Mouse (Mus musculus) stomach, postnatal 0 days (tissue): ENCODE measurements around the gene Ppil6. TPM values are rescaled to one million over a fixed set of nuclear protein-coding genes. Genes with fewer than 3 reads are reported as not detected.

Experiments used
- ATAC-seq: fragments of 200-750 bp; cut with Nextera tagmentation; 2 replicates; pipeline ENCODE4 v1.8.0; 2017; ENCODE audit not compliant: low FRiP score, low TSS enrichment
- DNase-seq: peaks from one replicate; pipeline ENCODE4 v3.0.0-alpha.2; 2016; ENCODE audit warnings: low spot score
- H3K27ac ChIP-seq: fragments of 300-500 bp; sonication (generic); replicated peaks from 2 replicates; pipeline ENCODE4 v1.5.1; 2014; ENCODE audit warnings: mild to moderate bottlenecking, control low read depth
- H3K27me3 ChIP-seq: fragments of 300-500 bp; sonication (generic); 2 replicates; pipeline ENCODE4 v1.6.1; 2014; ENCODE audit warnings: low read length; ENCODE audit not compliant: control insufficient read depth, insufficient read depth
- H3K36me3 ChIP-seq: fragments of 300-500 bp; sonication (generic); 2 replicates; pipeline ENCODE4 v1.6.1; 2014; ENCODE audit warnings: low read length, mixed read lengths; ENCODE audit not compliant: control insufficient read depth, insufficient read depth
- H3K4me1 ChIP-seq: fragments of 300-500 bp; sonication (generic); replicated peaks from 2 replicates; pipeline ENCODE4 v1.6.1; 2014; ENCODE audit warnings: antibody characterized with exemption; ENCODE audit not compliant: control insufficient read depth, insufficient read depth
- H3K4me2 ChIP-seq: fragments of 300-500 bp; sonication (generic); replicated peaks from 2 replicates; pipeline ENCODE4 v1.6.1; 2014; ENCODE audit warnings: low read depth, mild to moderate bottlenecking, control low read depth, moderate library complexity
- H3K4me3 ChIP-seq: fragments of 300-500 bp; sonication (generic); 2 replicates; pipeline ENCODE4 v1.5.1; 2014; ENCODE audit warnings: low read depth, low read length, control low read depth
- H3K9ac ChIP-seq: fragments of 300-500 bp; sonication (generic); 2 replicates; pipeline ENCODE4 v1.6.1; 2014; ENCODE audit warnings: mild to moderate bottlenecking, low read length, control low read depth, mixed read lengths
- H3K9me3 ChIP-seq: fragments of 300-500 bp; sonication (generic); 2 replicates; pipeline ENCODE4 v1.6.1; 2016; ENCODE audit warnings: low read length; ENCODE audit not compliant: control insufficient read depth
- CTCF ChIP-seq: IDR thresholded peaks from 2 replicates; pipeline ENCODE4 v1.5.1; 2016; ENCODE audit warnings: antibody characterized with exemption, low read depth, mild to moderate bottlenecking, moderate library complexity
- EP300 ChIP-seq: optimal IDR thresholded peaks from 2 replicates; pipeline ENCODE3; 2016; ENCODE audit warnings: antibody characterized with exemption
- WGBS: fragments of 180-500 bp; shearing (Covaris S2); extraction: QIAGEN DNeasy Blood & Tissue Kit; methylation state at CpG from one replicate; pipeline ENCODE4 v1.1.7; 2014; 5-methylcytosine and 5-hydroxymethylcytosine counted together
- polyA plus RNA-seq: library from polyadenylated mRNA; unstranded; fragments of >200 nt; fragmentation: Nextera tagmentation; extraction: Ambion mirVana; gene quantifications from 2 replicates; pipeline ENCODE4 v1.2.1, GENCODE M21; 2015

Gene Ppil6
- polyA plus RNA-seq: 2.4 and 2.5 TPM in 2 replicates

DNA sequence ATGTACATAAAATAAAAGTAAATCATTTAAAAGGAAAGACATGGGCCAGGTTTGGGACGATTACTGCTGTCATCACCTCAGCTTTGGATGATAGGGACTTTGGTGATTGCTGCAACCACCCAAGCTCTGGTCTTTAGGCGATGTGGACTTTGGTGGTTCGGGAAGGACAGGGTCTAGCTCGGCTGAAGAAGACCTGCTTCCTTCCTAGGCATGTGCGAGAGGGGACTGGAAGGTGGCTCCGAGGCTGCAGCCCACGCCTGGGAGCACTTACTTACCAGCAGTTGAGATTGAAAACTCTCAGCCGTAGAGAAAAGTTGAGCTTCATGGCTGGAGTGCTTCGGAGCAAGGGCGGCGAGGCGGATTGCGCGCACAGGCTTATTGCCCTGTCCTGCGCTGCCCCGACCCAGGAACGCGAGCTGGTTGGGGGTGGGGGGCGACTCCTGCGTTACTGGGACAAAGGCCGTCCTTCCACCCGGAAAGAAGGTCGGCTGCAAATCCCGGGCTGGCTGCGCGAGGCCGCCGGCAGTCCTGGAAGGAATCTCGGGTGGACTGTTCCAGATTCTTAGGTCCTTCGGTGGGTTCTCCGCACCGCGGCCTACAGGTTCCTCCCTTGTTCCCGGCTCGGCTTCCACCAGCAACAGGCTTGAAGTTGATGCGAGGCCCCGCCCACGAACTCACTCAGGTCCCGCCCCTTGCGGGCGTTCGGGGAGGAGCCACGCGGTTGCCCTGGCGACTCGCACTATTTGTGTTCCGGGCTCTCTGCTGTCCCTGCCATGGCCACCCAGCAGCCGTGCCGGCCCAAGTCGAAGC, at the start of gene Ppil6, which contains the start of gene Smpd2:
TSS of gene Ppil6 (plus strand) at position 732 of the 810 bp plus-strand sequence.
TSS of gene Smpd2 (minus strand) at position 662 of the 810 bp plus-strand sequence.
- DNase-seq (peak; percentile 98), ATAC-seq (peak; percentile 95)
- peak within 1 kb of the TSS; percentile 91 for H3K27ac ChIP-seq
- peak within 1 kb of the TSS; percentile 83 for H3K9ac ChIP-seq
- peaks cover 13% of the 10 kb centered on the region; the same call in 1 of the 2 replicates for H3K4me1 ChIP-seq
- under 1% methylated on average over 41 of the region's 50 CpGs for WGBS
- H3K27me3 ChIP-seq: no peaks in the 10 kb centered on the region
- peak within 1 kb of the TSS; percentile 100 for H3K4me2 ChIP-seq
- TF ChIP-seq CTCF (peak; percentile 21; the same call in 1 of the 2 replicates), EP300 (no peak)
- peaks cover 11% of the 10 kb centered on the region for H3K36me3 ChIP-seq
- no peaks in the 10 kb centered on the region for H3K9me3 ChIP-seq
- peak within 1 kb of the TSS; percentile 71 for H3K4me3 ChIP-seq

DNA sequence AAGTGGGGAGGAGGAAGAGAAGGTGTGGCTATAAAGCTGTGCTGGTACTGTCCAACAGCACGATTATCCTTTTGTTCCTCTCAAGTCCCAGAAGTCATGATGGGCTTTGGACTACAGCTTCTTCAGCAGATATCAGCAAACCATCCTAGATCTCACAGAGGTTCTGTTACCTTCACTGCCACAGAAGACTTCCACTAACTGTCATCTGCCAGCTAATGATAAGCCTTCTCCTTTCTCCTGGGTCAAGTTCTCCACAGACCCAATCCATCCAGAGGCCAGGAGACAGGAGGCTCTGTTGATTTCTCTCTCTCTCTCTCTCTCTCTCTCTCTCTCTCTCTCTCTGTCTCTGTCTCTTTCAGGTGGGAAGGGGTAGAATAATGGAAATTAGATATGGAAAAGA, 42.0 kb upstream of the Ppil6 start:
- no peak for TF ChIP-seq CTCF
- no peak for TF ChIP-seq EP300
- Histone ChIP-seq H3K36me3 (0 out of 2 replicates have a peak, but pooled peaks cover 2% of the 10 kb centered on the region), H3K4me3 (no peak overlapping the region), H3K9ac (no peak overlapping the region), H3K9me3 (no peaks in the 10 kb centered on the region), H3K27ac (no peak overlapping the region), H3K27me3 (no peaks in the 10 kb centered on the region), H3K4me1 (no peaks in the 10 kb centered on the region), H3K4me2 (no peak overlapping the region)
- ATAC-seq (no peak), DNase-seq (no peak)
- 89% methylated on average over 1 of the region's 1 CpGs for WGBS

DNA sequence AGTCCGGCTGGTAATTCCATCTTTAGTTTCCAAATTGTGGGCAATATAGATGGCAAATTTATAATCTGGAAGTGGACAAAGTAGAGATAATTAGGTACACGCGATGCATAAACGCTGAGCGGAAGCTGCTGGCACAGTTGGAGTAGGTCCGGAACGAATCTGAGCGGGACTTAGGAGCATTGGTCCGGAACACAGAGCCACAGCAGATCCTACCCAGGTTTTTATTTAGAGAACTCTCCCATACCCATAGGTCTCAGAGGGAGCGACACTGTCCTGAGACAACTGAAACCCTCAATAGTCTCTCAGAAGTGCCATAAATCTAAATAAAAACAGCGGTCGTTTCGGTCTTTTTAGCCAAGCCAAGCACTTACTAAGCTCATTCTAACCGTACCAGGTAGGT, 40.6 kb upstream of the Ppil6 start:
- peak; percentile 22 for DNase-seq
- peak; percentile 51 for ATAC-seq
- H3K27ac ChIP-seq: peak overlapping the region; percentile 56
- no peaks in the 10 kb centered on the region for H3K27me3 ChIP-seq
- H3K9me3 ChIP-seq: no peaks in the 10 kb centered on the region
- WGBS: 10% methylated on average over 14 of the region's 14 CpGs
- 0 out of 2 replicates have a peak, but pooled peaks cover 2% of the 10 kb centered on the region for H3K36me3 ChIP-seq
- TF ChIP-seq CTCF (no peak), EP300 (no peak)
- H3K4me1 ChIP-seq: no peaks in the 10 kb centered on the region
- peak overlapping the region; percentile 88 for H3K4me3 ChIP-seq
- H3K9ac ChIP-seq: peak overlapping the region; percentile 90
- H3K4me2 ChIP-seq: peak overlapping the region; percentile 77

DNA sequence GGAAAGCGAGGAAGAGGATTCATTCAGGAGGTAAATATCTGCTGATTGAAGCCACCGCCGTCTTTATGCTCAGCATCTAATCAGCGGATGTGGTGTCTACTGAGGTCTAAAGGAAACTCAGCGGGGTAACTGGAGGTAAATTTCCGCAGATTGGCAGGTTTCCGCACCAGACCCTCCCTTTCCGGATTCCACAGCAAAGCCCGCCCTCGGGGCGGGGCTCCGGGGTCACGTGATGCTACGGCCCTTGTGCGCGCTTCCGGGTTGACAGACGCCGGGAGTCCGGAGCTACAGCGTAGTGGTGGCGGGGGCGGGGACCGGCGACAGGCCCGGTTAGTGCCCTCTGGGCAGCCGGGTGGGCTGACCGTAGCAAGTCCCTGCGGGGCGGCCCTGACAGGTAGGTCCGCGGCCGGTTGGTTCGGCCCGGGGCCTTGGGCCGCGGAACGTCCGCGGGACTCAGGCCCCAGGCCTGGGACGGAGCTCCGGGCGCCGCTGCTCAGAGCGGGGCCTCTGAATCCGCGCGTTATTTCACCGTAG, 40.0 kb upstream of the Ppil6 start, which contains the start of gene Zbtb24:
TSS of gene Zbtb24 (plus strand) at position 247 of the 534 bp plus-strand sequence.
- peak; percentile 98 for ATAC-seq

DNA sequence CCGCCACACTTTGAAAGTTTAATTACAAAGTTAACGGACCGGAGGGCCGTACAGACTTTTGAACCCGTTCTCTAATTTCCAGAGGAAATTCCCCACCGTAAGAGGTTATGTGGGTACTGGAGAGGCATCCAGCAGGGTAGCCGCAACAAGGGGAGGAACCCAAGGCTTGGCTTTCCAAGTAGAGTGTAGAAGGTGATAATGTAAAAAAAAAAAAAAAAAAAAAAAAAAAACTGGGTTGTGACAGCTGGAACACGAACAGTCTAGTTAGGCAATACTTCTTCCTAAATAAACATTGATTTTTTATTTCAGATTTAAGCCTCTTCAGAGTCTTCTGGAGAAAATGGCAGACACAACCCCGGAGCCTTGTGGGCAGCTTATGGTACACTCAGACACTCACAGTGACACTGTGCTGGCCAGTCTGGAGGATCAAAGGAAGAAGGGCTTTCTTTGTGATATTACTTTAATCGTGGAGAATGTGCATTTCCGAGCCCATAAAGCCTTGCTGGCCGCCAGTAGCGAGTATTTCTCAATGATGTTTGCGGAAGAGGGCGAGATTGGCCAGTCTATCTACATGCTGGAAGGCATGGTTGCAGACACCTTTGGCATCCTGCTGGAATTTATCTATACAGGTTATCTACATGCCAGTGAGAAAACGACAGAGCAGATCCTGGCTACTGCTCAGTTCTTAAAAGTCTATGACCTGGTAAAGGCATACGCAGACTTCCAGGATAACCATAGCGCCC, 39.3 kb upstream of the Ppil6 start:
- Histone ChIP-seq H3K4me2 (peak overlapping the region; percentile 77), H3K27me3 (no peaks in the 10 kb centered on the region), H3K4me3 (peak overlapping the region; percentile 88), H3K9ac (peak overlapping the region; percentile 90), H3K27ac (peak overlapping the region; percentile 87), H3K9me3 (no peaks in the 10 kb centered on the region), H3K36me3 (peaks cover 5% of the 10 kb centered on the region), H3K4me1 (no peaks in the 10 kb centered on the region)
- DNase-seq: no peak
- WGBS: 49% methylated on average over 18 of the region's 18 CpGs
- no peak for ATAC-seq
- TF ChIP-seq EP300: no peak
- TF ChIP-seq CTCF: no peak

More for the DNA sequence above, 40.0 kb upstream of the Ppil6 start, which contains the start of gene Zbtb24:
- peak within 1 kb of the TSS; percentile 77 for H3K4me2 ChIP-seq
- no peaks in the 10 kb centered on the region for H3K27me3 ChIP-seq
- H3K4me1 ChIP-seq: no peaks in the 10 kb centered on the region
- peak; percentile 98 for DNase-seq
- H3K9ac ChIP-seq: peak within 1 kb of the TSS; percentile 90
- WGBS: under 1% methylated on average over 45 of the region's 49 CpGs
- H3K4me3 ChIP-seq: peak within 1 kb of the TSS; percentile 88
- H3K36me3 ChIP-seq: peaks cover 5% of the 10 kb centered on the region
- peak; percentile 65 for TF ChIP-seq EP300
- no peak for TF ChIP-seq CTCF
- H3K27ac ChIP-seq: peak within 1 kb of the TSS; percentile 87
- H3K9me3 ChIP-seq: no peaks in the 10 kb centered on the region
